Mouse (Mus musculus): ENCODE measurements around the gene Wdr4.

Wdr4 gene

GRCm38 (mm10) chr17:31448519-31448918 lies 71.3 kb downstream of the Wdr4 start:
- no peak for DNase-seq (ENCODE audit: extremely low read depth, low read depth, low spot score)

- DNase-seq (ENCODE audit: extremely low read depth, low read depth, low spot score): no peak
These were observed 72.0 kb downstream of the Wdr4 start for GRCm38 (mm10) chr17:31447766-31448165.

DNA sequence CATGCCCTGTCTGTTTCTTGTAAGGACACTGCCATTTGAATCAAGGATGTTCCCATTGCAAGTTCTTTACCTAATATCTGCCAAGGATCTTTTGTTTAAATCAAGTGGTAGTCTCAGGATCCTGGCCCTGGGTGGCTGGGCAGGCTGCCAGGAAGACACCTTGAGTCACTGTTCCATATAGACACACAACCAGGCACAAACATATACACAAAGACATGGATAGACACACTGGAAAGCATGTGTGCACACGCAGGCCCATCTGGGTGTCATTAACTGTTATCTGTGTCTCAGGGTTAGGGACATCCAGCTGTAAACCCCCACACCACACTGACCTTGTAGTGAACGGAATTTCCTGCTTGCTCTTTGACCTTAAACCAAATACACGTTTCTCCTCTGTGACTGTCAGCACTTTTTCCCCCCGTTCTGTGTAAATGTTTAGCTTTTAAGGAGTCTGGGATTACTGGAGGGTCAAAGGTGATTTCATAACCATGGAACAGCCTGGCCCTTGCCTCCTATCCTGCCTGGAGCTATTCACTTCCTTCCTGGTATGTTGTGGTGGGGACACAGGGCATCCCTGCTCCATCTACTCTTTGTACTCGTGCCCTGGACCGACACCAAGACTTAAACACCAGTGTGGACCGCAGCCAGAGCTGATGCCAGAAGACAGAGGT lies 74.6 kb downstream of the Wdr4 start:
- no peak for DNase-seq (ENCODE audit: extremely low read depth, low read depth, low spot score)
